In the genomic region with DNA sequence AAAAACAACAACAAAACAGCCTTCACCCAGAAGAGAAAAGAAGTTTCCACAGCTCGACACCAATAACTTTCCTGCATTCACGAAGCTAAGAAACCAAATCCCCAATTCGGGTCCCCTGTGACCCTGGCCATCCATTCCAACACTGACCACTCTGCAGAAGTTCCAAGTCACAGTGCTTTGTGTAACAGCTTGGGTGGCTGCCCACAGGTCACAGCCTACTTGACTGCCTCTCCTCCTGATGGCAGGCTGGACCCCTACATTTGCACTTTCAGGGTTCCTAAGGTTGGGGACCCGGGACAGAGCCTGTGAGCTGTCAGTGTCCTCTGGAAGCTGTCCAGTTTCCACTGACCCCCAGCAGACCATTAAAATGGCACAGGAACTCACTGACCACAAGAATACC, we compare ENCODE assay signal across 18 mouse cellular contexts. TPM values are rescaled to one million over a fixed set of nuclear protein-coding genes. Genes with fewer than 3 reads are reported as not detected.
DNase-seq lines count a peak whose midpoint lies in the region; TF ChIP-seq lines count a peak whose summit lies in the region.
"Had no signal": no experiment of that assay in that cellular context is flagged by ENCODE, and none has a peak within 500 bp of the region (broad histone marks: within the 10 kb centered on the region; RNA-seq: fewer than 3 reads in every experiment).

No protein-coding gene starts in this region.

- TF ChIP-seq POLR2A in testis, adult 2 months (IDR thresholded peaks at IDR 0.05; ENCODE audit: control insufficient read depth, low read depth, low read length): no peak

- no peak for TF ChIP-seq CTCF in testis, adult 2 months (IDR thresholded peaks at IDR 0.05; ENCODE audit: control insufficient read depth, insufficient read depth, insufficient replicate concordance, low read depth, low read length)

- peaks cover 5% of the 10 kb centered on the region for H3K36me3 ChIP-seq in testis, adult 2 months (ENCODE audit: control insufficient read depth, insufficient read depth, low read length)

- peak overlapping the region; percentile 22 for H3K4me3 ChIP-seq in testis, adult 2 months (ENCODE audit: control insufficient read depth, low read depth, low read length)
- H3K4me3 ChIP-seq: embryonic facial prominence, embryonic 12.5 days; embryonic facial prominence, embryonic 15.5 days; gastrocnemius, adult 2 months; hindbrain, embryonic 12.5 days; hindbrain, embryonic 15.5 days had no signal

- H3K27ac ChIP-seq in testis, adult 2 months (ENCODE audit: control insufficient read depth, insufficient read depth, low read depth, low read length): no peak overlapping the region
- H3K27ac ChIP-seq: embryonic facial prominence, embryonic 12.5 days; embryonic facial prominence, embryonic 15.5 days; gastrocnemius, adult 2 months; hindbrain, embryonic 12.5 days; hindbrain, embryonic 15.5 days had no signal

- DNase-seq in adrenal gland, postnatal 14 days: peak; percentile 17
- no peak for DNase-seq in adrenal gland, adult 8-10 months
- peak; percentile 33 to 64 for DNase-seq in kidney, postnatal 36 days
- no peak for DNase-seq in kidney, postnatal 14 days
- DNase-seq in testis, postnatal 14 days (ENCODE audit: low spot score): no peak
- DNase-seq: cerebellum, adult 11 months; cerebellum, adult 2 months; cerebellum, adult 9-11 months; cerebellum, postnatal 25 days; forebrain, postnatal 0 days; gastrocnemius, postnatal 14 days; heart, adult 11 months had no signal

- H3K4me1 ChIP-seq in testis, adult 2 months (ENCODE audit: control insufficient read depth, insufficient read depth, low read length): peaks cover 3% of the 10 kb centered on the region; the same call in 1 of the 2 replicates
- H3K4me1 ChIP-seq: embryonic facial prominence, embryonic 12.5 days had no signal

- no peaks in the 10 kb centered on the region for H3K27me3 ChIP-seq in testis, adult 2 months (ENCODE audit: control insufficient read depth, insufficient read depth, low read length)
- H3K27me3 ChIP-seq: embryonic facial prominence, embryonic 12.5 days; embryonic facial prominence, embryonic 15.5 days; hindbrain, embryonic 12.5 days; hindbrain, embryonic 15.5 days had no signal

RNA-seq across cellular contexts. Expression of a gene that starts 20.8 kb away (rescaled TPM):
- total RNA-seq in adrenal gland, postnatal 14 days (2021): 5.0 and 7.9 TPM in 2 replicates
- 10 to 100 TPM in 3 of 4 experiments, 1 to 10 TPM in 1; 9.3 to 21.5 (median 15.3) TPM for total RNA-seq in adrenal gland, adult 8-10 months (2022)
- 9.7 and 13.3 TPM in 2 replicates for polyA plus RNA-seq in testis, adult 2 months (2012; rRNA removed)

RNA-seq across cellular contexts. Expression of a gene that starts 36.1 kb away (rescaled TPM):
- 21.7 and 28.3 TPM in 2 replicates for total RNA-seq in adrenal gland, postnatal 14 days (2021)
- total RNA-seq in adrenal gland, adult 8-10 months (2022): 10 to 100 TPM; 23.4 to 55.4 (median 39.0) TPM
- polyA plus RNA-seq in testis, adult 2 months (2012; rRNA removed): 35.7 and 56.1 TPM in 2 replicates

RNA-seq across cellular contexts. Expression of a gene that starts 44.6 kb away (rescaled TPM):
- 79.8 and 92.0 TPM in 2 replicates for total RNA-seq in adrenal gland, postnatal 14 days (2021)
- total RNA-seq in adrenal gland, adult 8-10 months (2022): 10 to 100 TPM; 87.2 to 97.9 (median 91.9) TPM
- polyA plus RNA-seq in testis, adult 2 months (2012; rRNA removed): 109 and 119 TPM in 2 replicates

RNA-seq across cellular contexts. Expression of a gene that starts 52.1 kb away (rescaled TPM):
- 32.7 and 39.0 TPM in 2 replicates for total RNA-seq in adrenal gland, postnatal 14 days (2021)
- 10 to 100 TPM; 31.3 to 42.8 (median 36.3) TPM for total RNA-seq in adrenal gland, adult 8-10 months (2022)
- 25.6 and 27.2 TPM in 2 replicates for polyA plus RNA-seq in testis, adult 2 months (2012; rRNA removed)

Comparison
In these comparisons a context has a peak if more than half of its experiments do, and no peak if none do; other contexts are left out.
1. DNase-seq: peak in adrenal gland, postnatal 14 days (single experiment) and kidney, postnatal 36 days (2 of 2); none in adrenal gland, adult 8-10 months (single experiment), kidney, postnatal 14 days (single experiment) and testis, postnatal 14 days (single experiment).